Mouse (Mus musculus) cerebellum, adult 2 months (tissue): ENCODE measurements at regions not wholly inside any gene's neighbourhood (a gene's known extent, or its start where the extent isn't known, plus 50 kb on each side); places are given as distances from the start of the nearest gene placed in this dataset.

Experiments
- DNase-seq, 2 experiments: peaks; one replicate each; pipeline ENCODE4 v3.0.0; 2021
- H3K27ac ChIP-seq: fragments of 200-500 bp; 2 replicates; pipeline ENCODE4 v1.5.1; 2012; ENCODE audit warnings: low read length, control low read depth, inconsistent platforms; ENCODE audit not compliant: insufficient read depth
- H3K27me3 ChIP-seq: fragments of 200-500 bp; 2 replicates; pipeline ENCODE4 v1.6.1; 2012; ENCODE audit warnings: inconsistent platforms, mild to moderate bottlenecking, low read length, moderate library complexity; ENCODE audit not compliant: control insufficient read depth, insufficient read depth
- H3K4me1 ChIP-seq: fragments of 200-500 bp; 2 replicates; pipeline ENCODE4 v1.6.1; 2011; ENCODE audit warnings: low read length; ENCODE audit not compliant: control insufficient read depth, insufficient read depth
- H3K4me3 ChIP-seq: fragments of 200-500 bp; replicated peaks from 2 replicates; pipeline ENCODE3; 2011; ENCODE audit warnings: mild to moderate bottlenecking, low read depth, low read length, control low read depth; ENCODE audit not compliant: insufficient read depth
- CTCF ChIP-seq: fragments of 200-500 bp; IDR thresholded peaks from 2 replicates; pipeline ENCODE4 v1.5.1; 2011; ENCODE audit warnings: low read depth, mild to moderate bottlenecking, control low read depth, low read length, moderate library complexity, borderline replicate concordance; ENCODE audit not compliant: insufficient read depth
- POLR2A ChIP-seq: fragments of 200-500 bp; IDR thresholded peaks from 2 replicates; pipeline ENCODE4 v1.6.1; 2011; ENCODE audit warnings: low read length, control low read depth, borderline replicate concordance; ENCODE audit not compliant: insufficient read depth
- WGBS: fragments of 180-500 bp; shearing (Covaris S2); methylation state at CpG from one replicate; pipeline ENCODE4 v1.1.7; 2018; 5-methylcytosine and 5-hydroxymethylcytosine counted together

DNA sequence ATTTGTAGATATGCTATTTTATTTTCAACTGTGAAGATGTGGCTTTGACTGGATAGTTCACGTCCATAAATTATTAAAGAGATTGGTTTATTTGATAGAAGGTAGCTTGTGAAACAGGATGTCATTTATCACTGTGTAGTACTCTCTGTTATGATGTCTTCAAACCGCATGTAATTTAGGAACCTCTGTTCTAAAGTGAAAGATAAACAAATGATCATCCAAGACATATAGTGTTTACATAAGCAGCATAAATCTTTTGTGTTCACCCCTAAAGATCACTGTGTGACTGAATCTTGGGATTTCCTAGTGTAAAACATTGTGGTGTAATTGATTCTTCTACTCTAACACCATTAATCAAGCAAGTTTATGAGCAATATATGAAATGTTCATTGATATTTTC, 798.8 kb upstream of the Prmt6 start:
- H3K4me3 ChIP-seq: no peak overlapping the region
- TF ChIP-seq POLR2A (no peak), CTCF (no peak)
- H3K27ac ChIP-seq: no peak overlapping the region
- no peaks in the 10 kb centered on the region for H3K4me1 ChIP-seq
- DNase-seq: no peak
- WGBS: 86% methylated on average over 2 of the region's 2 CpGs
- H3K27me3 ChIP-seq: no peaks in the 10 kb centered on the region
